Mouse (Mus musculus): Measurements from ENCODE around the gene Igsf9. TPM values are rescaled to one million over a fixed set of nuclear protein-coding genes. Genes with fewer than 3 reads are reported as not detected.

Igsf9 gene
- total and polyA plus RNA-seq, 3 experiments, result 0.12 to 0.38 TPM; not detected in 1

GRCm38 (mm10) chr1:172518013-172518412, 36.4 kb downstream of the Igsf9 start:
- peak; percentile 61 for TF ChIP-seq RAD21 (IDR thresholded peaks at IDR 0.05; ENCODE audit: low read depth, low read length)
- TF ChIP-seq MAFK (IDR thresholded peaks at IDR 0.05; ENCODE audit: borderline replicate concordance, low read depth, low read length), result no peak
- TF ChIP-seq ZC3H11A (IDR thresholded peaks at IDR 0.05; ENCODE audit: low read depth, low read length), result 0 out of 2 replicates have a peak, but pooled peaks have one; percentile 32
- TF ChIP-seq SMC3 (IDR thresholded peaks at IDR 0.05; ENCODE audit: low read depth, low read length), result peak; percentile 62
- TF ChIP-seq GATA1 (IDR thresholded peaks at IDR 0.05; ENCODE audit: low read depth, low read length), result no peak
- TF ChIP-seq POLR2AphosphoS2 (IDR thresholded peaks at IDR 0.05; ENCODE audit: low read length), result no peak
- TF ChIP-seq USF1 (IDR thresholded peaks at IDR 0.05; ENCODE audit: low read depth, low read length), result peak; percentile 51; the same call in 1 of the 2 replicates
- TF ChIP-seq BHLHE40 (IDR thresholded peaks at IDR 0.05; ENCODE audit: borderline replicate concordance, low read depth, low read length), result no peak
- no peak for TF ChIP-seq MYB (IDR thresholded peaks at IDR 0.05; ENCODE audit: low read depth, low read length)
- no peak for TF ChIP-seq SIN3A (IDR thresholded peaks at IDR 0.05; ENCODE audit: low read length)
- peak; percentile 74; the same call in 1 of the 2 replicates for TF ChIP-seq MYC (IDR thresholded peaks at IDR 0.05; ENCODE audit: low read depth, low read length)
- peak; percentile 68 to 74 (median 72) for TF ChIP-seq CTCF (IDR thresholded peaks at IDR 0.05 in 2 of 3, conservative IDR thresholded peaks at IDR 0.05 in 1 of 3; ENCODE audit: control insufficient read depth in 1 of 3, insufficient read depth in 1 of 3, low read depth in 2 of 3, low read length in 3 of 3, poor library complexity in 1 of 3, severe bottlenecking in 1 of 3)
- no peak for TF ChIP-seq EP300 (IDR thresholded peaks at IDR 0.05; ENCODE audit: low read depth in 1 of 2, low read length in 2 of 2)
- TF ChIP-seq NRF1 (IDR thresholded peaks at IDR 0.05; ENCODE audit: insufficient read depth, low read depth, low read length, poor library complexity, severe bottlenecking), result no peak
- no peak for TF ChIP-seq MAZ (IDR thresholded peaks at IDR 0.05; ENCODE audit: low read depth, low read length)
- TF ChIP-seq ZNF384 (IDR thresholded peaks at IDR 0.05; ENCODE audit: low read depth, low read length), result no peak
- no peak for TF ChIP-seq POLR2AphosphoS5 (IDR thresholded peaks at IDR 0.05; ENCODE audit: borderline replicate concordance, low read depth, low read length)
- no peak for TF ChIP-seq ELF1 (IDR thresholded peaks at IDR 0.05; ENCODE audit: low read depth, low read length)
- no peak for TF ChIP-seq ETS1 (IDR thresholded peaks at IDR 0.05; ENCODE audit: low read depth, low read length)
- peak; percentile 42 for DNase-seq (ENCODE audit: low read depth, low spot score)
- H3K4me3 ChIP-seq (ENCODE audit: control insufficient read depth in 1 of 2, insufficient read depth in 1 of 2, low read depth in 2 of 2, low read length in 2 of 2), result no peak overlapping the region
- H3K36me3 ChIP-seq (ENCODE audit: control insufficient read depth in 1 of 2, insufficient read depth in 2 of 2, low read length in 2 of 2), result peaks cover 0 to 12% of the 10 kb centered on the region in 2 experiments; a peak in 2 of 4 replicates
- H3K27ac ChIP-seq (ENCODE audit: control insufficient read depth, low read depth, low read length), result no peak overlapping the region
- H3K79me2 ChIP-seq (ENCODE audit: control insufficient read depth, insufficient read depth, low read length, poor library complexity), result no peaks in the 10 kb centered on the region; the same call in 1 of the 2 replicates
- H3K9me3 ChIP-seq (replicated peaks; ENCODE audit: insufficient read depth, low read length), result no peaks in the 10 kb centered on the region
- peaks cover 8 to 21% of the 10 kb centered on the region in 2 experiments for H3K4me1 ChIP-seq (ENCODE audit: control insufficient read depth in 1 of 2, insufficient read depth in 2 of 2, low read length in 2 of 2)
- H3K9ac ChIP-seq (ENCODE audit: control insufficient read depth, low read depth, low read length, poor library complexity, severe bottlenecking), result no peak overlapping the region
- H3K27me3 ChIP-seq (ENCODE audit: control insufficient read depth in 1 of 2, insufficient read depth in 2 of 2, low read length in 2 of 2), result no peaks in the 10 kb centered on the region

DNA sequence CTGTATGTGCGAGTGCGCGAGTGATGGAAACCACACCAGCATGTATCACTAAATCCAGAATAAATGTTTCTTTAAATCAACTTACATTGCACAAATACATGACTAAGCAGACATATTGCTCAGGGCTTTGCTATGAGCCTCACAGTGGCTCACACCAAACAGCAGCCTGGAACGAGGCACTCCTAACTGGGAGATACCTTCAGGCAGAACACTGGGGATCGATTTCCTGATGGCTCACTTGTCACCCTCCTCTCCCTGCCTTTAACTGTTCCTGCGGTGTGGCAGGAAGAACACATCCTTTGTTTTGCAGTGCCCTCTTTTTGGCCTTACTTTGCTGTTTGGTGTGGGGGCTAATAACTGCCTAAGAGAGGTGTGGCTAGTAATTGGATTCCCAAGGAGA, 38.1 kb downstream of the Igsf9 start:
- H3K9me3 ChIP-seq (replicated peaks; ENCODE audit: insufficient read depth, low read length), result no peaks in the 10 kb centered on the region
- no peak overlapping the region for H3K27ac ChIP-seq (ENCODE audit: control insufficient read depth, low read depth, low read length)
- TF ChIP-seq KAT2A (conservative IDR thresholded peaks at IDR 0.05; ENCODE audit: low read depth, low read length), result no peak
- TF ChIP-seq TCF12 (IDR thresholded peaks at IDR 0.05; ENCODE audit: low read depth, low read length), result no peak
- no peak for TF ChIP-seq MYC (IDR thresholded peaks at IDR 0.05; ENCODE audit: low read depth, low read length)
- H3K79me2 ChIP-seq (ENCODE audit: control insufficient read depth, insufficient read depth, low read length, poor library complexity), result no peaks in the 10 kb centered on the region
- no peak overlapping the region for H3K4me3 ChIP-seq (ENCODE audit: control insufficient read depth in 1 of 2, insufficient read depth in 1 of 2, low read depth in 2 of 2, low read length in 2 of 2)
- no peak for DNase-seq (ENCODE audit: low read depth, low spot score)
- H3K36me3 ChIP-seq (ENCODE audit: control insufficient read depth in 1 of 2, insufficient read depth in 2 of 2, low read length in 2 of 2), result peaks cover 0 to 7% of the 10 kb centered on the region in 2 experiments; a peak in 2 of 4 replicates
- no peaks in the 10 kb centered on the region for H3K27me3 ChIP-seq (ENCODE audit: control insufficient read depth in 1 of 2, insufficient read depth in 2 of 2, low read length in 2 of 2)
- H3K9ac ChIP-seq (ENCODE audit: control insufficient read depth, low read depth, low read length, poor library complexity, severe bottlenecking), result no peak overlapping the region
- H3K4me1 ChIP-seq (ENCODE audit: control insufficient read depth in 1 of 2, insufficient read depth in 2 of 2, low read length in 2 of 2), result peaks cover 5 to 14% of the 10 kb centered on the region in 2 experiments; a peak in 3 of 4 replicates
